Mouse (Mus musculus) C2C12 (cell line): Measurements from ENCODE around the gene Txn2.

Experiments used
- CTCF ChIP-seq: IDR thresholded peaks from one replicate; pipeline ENCODE4 v1.5.1; 2011; ENCODE audit not compliant: control insufficient read depth, insufficient read depth, insufficient read length
- FOSL1 ChIP-seq: IDR thresholded peaks from one replicate; pipeline ENCODE4 v1.8.0; 2011; ENCODE audit warnings: mild to moderate bottlenecking, low read length; ENCODE audit not compliant: poor library complexity, insufficient read depth, severe bottlenecking

DNA sequence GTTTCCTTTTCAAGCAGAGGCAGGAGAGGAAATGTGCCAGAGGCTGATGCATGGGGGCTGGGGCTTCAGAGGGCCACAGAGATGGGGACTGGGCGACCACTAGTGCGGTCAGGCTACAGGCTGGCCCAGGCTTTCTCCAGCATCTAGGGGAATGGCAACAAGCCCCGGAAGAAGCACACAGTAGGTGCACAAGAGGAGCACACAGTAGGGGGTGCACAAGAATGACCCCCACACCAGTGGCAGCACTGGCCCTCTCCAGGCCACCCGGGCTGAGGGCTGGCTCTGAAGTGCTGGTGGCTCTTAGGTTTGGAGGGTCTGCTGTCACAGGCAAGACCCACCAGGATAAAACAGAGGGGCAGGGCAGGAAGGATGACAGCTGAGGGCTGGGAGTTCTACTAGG lies 13.5 kb downstream of the Txn2 start:
- TF ChIP-seq FOSL1 (no peak), CTCF (no peak)
